Mouse (Mus musculus): Measurements from ENCODE around the gene Hist1h1b.
"Not testable (repeated sequence)": the region's sequence is repeated elsewhere in the genome, so short reads cannot be mapped to it uniquely, and the experiment has no call there.

The Hist1h1b gene

GRCm38 (mm10) chr13:21779767-21780731 lies at the start of gene Hist1h1b:
Gene Hist1h1b (minus strand): TSS chr13:21780625.
- peak; percentile 56 for DNase-seq

DNA sequence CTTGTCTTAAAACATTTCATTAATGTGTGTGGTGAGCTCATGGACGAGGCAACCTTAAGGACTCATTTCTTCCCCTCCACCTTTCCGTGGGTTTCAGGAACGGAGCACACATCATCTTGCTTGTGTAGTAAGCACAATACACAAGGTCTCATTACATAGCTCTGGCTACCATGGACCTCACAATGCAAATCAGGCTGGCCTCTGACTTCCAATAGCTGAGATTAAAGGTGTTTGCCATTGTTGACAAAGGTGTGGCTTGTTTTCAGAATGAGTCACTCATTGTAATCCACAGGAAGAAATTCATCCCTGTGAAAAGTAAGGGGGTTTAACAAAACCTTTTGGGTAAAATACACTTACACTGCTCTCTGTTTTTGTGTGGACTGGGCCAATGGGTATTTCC lies 48.1 kb upstream of the Hist1h1b start:
- no peak for DNase-seq

DNA sequence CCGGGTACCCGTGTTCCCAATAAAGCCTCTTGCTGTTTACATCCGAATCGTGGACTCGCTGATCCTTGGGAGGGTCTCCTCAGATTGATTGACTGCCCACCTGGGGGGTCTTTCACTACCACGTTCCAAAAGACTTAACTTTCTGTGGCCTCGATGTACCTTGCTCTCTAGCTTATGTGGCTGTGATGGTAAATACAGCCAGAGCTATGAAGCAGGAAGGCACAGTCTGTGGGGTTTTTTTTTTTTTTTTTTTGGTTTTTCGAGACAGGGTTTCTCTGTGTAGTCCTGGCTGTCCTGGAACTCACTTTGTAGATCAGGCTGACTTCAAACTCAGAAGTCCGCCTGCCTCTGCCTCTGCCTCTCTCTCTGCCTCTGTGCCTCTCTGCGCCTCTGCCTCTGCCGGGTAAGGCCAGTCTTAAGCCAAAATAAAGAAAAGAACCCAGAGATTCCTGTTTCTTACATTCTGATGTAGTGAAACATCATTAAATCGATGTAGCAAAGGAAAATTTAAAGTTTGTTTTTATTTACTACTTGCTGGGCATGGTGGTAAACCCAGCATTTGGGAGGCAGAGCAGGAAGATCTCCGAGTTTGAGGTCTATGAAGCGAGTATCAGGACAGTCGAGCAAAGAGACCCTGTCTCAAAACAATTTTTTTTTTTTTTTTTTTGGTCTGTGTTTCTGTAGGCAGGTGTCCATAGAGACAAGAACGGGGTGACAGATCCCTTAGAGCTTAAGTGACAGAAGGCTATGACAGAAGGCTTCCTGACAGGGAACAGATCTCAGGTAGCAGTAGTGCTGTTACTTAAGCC lies 39.9 kb upstream of the Hist1h1b start:
- DNase-seq, result not testable (repeated sequence)

DNA sequence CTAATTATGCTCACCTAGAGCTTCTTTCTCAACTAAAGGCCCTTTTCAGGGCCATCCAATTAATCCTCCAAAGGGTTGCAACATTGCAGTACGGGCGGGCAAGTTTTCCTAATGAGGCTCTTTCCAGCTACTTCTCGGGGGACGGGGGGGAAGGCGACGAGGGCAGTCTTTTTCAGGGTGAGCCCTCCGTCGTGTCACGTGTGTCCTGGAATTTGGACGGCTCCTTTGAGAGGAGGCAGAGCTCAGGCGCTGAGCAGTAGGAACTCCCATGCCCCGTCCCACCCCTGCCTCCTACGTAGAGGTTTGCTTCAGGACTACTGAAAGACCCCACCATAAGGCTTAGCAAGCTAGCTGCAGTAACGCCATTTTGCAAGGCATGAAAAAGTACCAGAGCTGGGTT lies 31.7 kb upstream of the Hist1h1b start:
- not testable (repeated sequence) for DNase-seq

- DNase-seq, result peak; percentile 46
Observed at GRCm38 (mm10) chr13:21811539-21811938, 31.1 kb upstream of the Hist1h1b start, which contains the start of gene Hist1h4m. Gene Hist1h4m (plus strand): TSS chr13:21811746.

DNA sequence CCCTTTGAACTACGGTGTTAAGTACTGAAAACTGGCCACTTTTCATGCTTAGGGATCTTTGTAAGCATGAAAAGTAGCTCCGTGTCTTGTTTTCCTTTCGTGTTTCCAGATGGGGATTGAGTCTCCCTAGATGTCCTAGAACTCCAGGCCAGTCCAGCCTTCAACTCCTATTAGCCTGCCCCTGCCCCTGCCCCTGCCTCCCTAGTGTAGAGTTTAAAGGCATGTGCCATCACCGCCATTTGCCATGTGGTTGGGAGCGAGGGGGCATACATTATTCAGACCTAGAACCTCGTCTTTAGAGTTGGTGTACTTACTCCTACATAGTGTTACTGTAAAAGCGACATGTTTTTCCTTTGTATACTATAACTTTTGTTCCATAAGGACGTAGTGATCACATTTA lies 30.6 kb upstream of the Hist1h1b start:
- DNase-seq, result not testable (repeated sequence)

- DNase-seq, result not testable (repeated sequence)
Observed at GRCm38 (mm10) chr13:21810073-21810472, 29.6 kb upstream of the Hist1h1b start, which contains the start of the genes Hist1h2bq and Hist1h2ao. Gene Hist1h2bq (minus strand): TSS chr13:21810197. Gene Hist1h2ao (plus strand): TSS chr13:21810465.

- DNase-seq, result not testable (repeated sequence)
Observed at GRCm38 (mm10) chr13:21803058-21803457, 22.6 kb upstream of the Hist1h1b start.

DNA sequence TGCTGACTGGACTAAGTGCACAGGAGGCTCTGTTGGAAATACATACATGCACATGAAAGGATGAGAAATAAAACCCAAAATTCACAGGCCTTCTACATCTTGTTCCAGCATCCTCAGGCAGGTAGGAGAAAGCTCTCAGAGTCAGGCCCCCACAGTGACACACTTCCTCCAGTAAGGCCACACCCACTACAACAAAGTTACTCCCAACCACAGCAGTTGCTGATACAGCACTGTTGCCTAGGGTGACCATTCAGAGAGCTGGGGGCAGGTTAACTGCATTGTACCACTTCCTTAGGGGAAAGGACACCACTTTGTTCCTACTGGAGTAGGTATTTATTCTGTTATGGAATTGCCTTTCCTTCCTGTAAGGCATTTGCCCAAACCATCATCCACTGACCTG lies 16.7 kb upstream of the Hist1h1b start:
- DNase-seq, result not testable (repeated sequence)

GRCm38 (mm10) chr13:21795584-21795983 lies 15.2 kb upstream of the Hist1h1b start:
- no peak for DNase-seq

DNA sequence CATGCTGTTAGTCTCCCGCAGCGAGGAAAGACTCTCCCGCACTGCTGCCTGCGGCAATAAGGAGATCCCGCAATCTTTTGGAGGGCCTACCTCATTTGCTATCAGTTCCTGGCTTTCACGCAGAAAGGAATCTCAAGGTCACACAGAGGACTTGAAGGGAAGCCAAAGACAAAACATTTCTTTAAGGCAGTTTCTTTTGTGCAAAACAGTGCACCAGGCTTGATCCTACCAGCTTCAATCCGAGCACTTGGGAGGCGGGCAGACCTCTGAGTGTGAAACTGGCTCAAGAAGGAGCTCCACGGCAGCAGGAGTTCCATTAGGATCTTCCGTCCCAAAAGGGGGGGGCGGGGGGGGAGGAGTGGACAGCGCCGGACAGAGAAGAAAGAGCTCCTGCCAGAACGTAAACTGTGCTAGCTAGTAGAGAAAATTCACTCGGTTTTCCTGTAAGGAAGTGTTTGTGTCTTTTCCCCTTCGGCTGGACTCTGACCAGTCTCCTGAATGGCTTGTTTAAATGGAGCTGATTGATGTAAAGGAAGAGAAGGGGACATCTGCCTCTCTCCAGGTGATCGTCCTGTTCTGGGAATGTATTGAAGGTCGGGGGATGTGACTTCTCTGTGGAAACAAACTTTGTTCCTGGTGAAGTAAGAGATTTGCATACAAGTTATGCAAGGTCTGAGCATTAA lies 10.3 kb upstream of the Hist1h1b start:
- DNase-seq, result no peak

GRCm38 (mm10) chr13:21789925-21790324 lies 9.5 kb upstream of the Hist1h1b start:
- no peak for DNase-seq

- no peak for DNase-seq
Observed at GRCm38 (mm10) chr13:21787760-21788593, 7.6 kb upstream of the Hist1h1b start.

DNA sequence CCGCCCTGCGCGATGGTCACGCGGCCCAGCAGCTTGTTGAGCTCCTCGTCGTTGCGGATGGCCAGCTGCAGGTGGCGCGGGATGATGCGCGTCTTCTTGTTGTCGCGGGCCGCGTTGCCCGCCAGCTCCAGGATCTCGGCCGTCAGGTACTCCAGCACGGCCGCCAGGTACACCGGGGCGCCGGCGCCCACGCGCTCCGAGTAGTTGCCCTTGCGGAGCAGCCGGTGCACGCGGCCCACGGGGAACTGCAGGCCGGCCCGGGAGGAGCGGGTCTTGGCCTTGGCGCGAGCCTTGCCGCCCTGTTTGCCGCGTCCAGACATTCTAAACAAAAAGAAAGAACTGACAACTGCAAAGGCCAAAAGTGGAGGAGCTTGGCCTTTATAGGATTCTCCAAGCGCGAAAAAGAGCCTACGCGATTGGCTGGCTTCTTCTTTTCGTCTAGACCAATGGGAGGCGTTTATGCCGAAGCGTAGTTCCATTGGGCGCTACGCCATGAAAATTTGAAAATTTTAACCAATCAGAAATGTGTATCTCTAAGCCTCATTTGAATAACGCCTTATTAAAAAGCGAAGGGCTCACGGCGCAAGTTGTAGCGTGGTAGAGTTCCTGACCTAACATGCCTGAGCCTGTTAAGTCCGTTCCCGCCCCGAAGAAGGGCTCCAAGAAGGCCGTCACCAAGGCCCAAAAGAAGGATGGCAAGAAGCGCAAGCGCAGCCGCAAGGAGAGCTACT lies 6.6 kb upstream of the Hist1h1b start, which contains the start of the genes Hist1h2an and Hist1h2bp:
Hist1h2an (minus strand) TSS at position 320 of the 731 bp plus-strand sequence.
Hist1h2bp (plus strand) TSS at position 563 of the 731 bp plus-strand sequence.
- DNase-seq, result peak; percentile 86

DNA sequence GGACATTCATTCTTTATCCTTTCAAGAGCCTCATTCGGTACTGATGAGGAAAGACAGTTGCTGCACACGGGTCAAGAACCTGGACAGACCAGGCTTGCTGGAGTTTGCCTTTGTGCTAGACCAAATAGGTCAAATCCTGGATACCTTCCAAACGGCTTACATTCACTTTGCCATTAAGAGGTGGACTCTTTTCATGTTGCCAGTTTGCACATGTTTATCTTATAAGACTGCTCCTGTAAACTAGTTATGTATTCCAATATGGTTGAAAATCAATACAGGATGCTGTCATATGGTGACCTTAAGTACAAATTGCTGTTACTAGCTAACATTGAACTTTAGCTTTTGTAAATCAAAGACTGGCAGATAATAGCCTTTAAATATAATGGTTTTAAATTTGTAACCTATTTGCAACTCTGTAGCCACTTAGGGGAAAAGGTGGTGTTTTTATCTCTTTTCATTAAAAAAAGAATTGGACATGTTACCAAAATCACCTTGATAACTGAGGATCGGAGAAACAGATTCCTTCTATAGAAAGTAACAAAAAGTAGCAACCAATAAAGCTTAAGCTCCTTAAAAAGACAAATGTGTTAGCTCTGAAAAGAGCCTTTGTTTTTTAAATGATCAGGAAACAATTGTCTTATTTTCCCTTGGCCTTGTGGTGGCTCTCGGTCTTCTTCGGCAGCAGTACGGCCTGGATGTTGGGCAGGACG lies 5.9 kb upstream of the Hist1h1b start:
- DNase-seq, result no peak

GRCm38 (mm10) chr13:21784311-21784710 lies 3.9 kb upstream of the Hist1h1b start:
- no peak for DNase-seq

DNA sequence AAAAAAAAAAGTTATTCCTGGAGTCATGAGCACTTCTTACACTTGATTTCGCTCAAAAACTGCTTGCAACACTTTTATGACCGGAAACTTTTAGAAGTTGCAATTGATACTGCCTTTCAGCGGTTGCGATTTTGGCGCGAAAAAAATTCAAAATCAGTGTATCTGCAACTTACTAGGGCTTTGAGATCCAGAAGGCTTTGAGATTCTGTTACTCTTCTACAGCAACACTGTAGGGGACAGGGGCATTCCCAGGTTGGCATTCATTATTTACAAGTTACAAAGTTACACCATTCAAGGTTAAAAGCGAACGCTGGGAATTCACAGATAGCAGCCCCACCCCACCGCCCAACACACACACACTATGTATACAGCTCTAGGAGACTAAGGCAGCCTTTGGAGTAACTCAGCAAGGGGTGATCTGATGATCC lies 3.3 kb upstream of the Hist1h1b start:
- DNase-seq, result no peak

DNA sequence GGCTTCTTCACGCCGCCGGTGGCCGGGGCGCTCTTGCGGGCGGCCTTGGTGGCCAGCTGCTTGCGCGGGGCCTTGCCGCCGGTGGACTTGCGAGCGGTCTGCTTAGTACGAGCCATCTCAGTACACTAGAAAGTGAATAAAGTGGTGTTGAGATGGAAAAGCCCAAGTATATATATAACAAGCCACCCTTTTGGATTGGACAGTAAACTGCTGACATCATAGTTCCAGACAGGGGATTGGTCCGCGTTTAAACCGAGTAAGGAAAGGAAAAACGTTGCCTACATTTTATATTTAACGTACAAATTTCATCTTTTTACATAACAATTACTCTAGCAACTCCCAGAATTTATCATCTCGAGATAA lies 2.8 kb upstream of the Hist1h1b start, which contains the start of gene Hist1h3i:
Hist1h3i (minus strand) TSS at position 116 of the 363 bp plus-strand sequence.
- DNase-seq, result peak; percentile 45

DNA sequence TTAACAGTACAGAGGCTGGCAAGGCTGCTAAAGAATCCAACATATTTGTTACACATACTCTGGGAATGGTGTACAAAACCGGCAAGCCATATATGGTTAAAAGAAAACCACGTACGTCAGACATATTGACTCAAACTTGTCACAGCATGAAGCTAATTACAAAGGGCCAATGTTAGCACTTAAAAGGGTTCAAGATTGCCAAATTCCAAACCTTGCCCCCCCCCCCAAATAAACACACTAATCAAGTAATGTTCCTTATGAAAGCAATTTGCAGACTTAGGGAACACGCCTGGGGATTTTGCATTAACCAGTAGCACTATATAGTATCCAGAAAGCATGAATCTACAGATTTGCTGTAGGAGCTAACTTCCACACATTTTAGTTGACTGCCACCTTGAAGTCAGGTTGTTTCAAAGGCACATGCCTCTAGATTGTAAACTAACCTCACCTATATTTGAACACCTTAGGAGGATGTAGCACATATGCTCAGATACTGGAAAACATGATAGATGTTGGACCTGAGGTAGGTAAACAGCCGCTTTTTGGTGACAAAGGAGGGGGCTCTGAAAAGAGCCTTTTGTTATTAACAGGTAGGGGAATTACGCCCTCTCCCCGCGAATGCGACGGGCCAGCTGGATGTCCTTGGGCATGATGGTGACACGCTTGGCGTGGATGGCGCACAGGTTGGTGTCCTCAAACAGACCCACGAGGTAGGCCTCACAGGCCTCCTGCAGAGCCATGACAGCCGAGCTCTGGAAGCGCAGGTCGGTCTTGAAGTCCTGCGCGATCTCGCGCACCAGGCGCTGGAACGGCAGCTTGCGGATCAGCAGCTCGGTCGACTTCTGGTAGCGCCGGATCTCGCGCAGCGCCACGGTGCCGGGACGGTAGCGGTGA lies 2.2 kb upstream of the Hist1h1b start:
- peak; percentile 20 for DNase-seq

Data from right cerebral cortex, postnatal 25 days (tissue).